Mouse (Mus musculus) MEL (cell line): ENCODE data around the gene Tmem242. TPM values are rescaled to one million over a fixed set of nuclear protein-coding genes. Genes with fewer than 3 reads are reported as not detected.

ENCODE experiments used
- DNase-seq: peaks from one replicate; pipeline ENCODE4 v3.0.0; 2011; ENCODE audit warnings: low read depth, low spot score
- H3K27ac ChIP-seq: 2 replicates; pipeline ENCODE4 v1.5.1; 2012; ENCODE audit warnings: low read depth, mild to moderate bottlenecking, control low read depth, low read length, moderate library complexity; ENCODE audit not compliant: control insufficient read depth
- H3K27me3 ChIP-seq, 2 experiments: fragments of 150-350 bp in 1 of 2; sonication (generic) in 1 of 2; 2 replicates each; pipeline ENCODE4 v1.6.1; 2012; ENCODE audit warnings: low read length in 2 of 2, mild to moderate bottlenecking in 2 of 2, improper control_type of control experiment in 1 of 2, moderate library complexity in 1 of 2; ENCODE audit not compliant: insufficient read depth in 2 of 2, control insufficient read depth in 1 of 2
- H3K36me3 ChIP-seq, 2 experiments: 2 replicates each; pipeline ENCODE4 v1.6.1; 2012 to 2014; ENCODE audit warnings: low read length in 2 of 2, improper control_type of control experiment in 1 of 2, inconsistent platforms in 1 of 2, mild to moderate bottlenecking in 1 of 2; ENCODE audit not compliant: insufficient read depth in 2 of 2, control insufficient read depth in 1 of 2
- H3K4me1 ChIP-seq, 2 experiments: fragments of 150-350 bp in 1 of 2; sonication (generic) in 1 of 2; 2 replicates each; pipeline ENCODE4 v1.6.1; 2012; ENCODE audit warnings: low read length in 2 of 2, improper control_type of control experiment in 1 of 2, mild to moderate bottlenecking in 1 of 2; ENCODE audit not compliant: insufficient read depth in 2 of 2, control insufficient read depth in 1 of 2
- H3K4me3 ChIP-seq, 2 experiments: fragments of 150-350 bp in 1 of 2; sonication (generic) in 1 of 2; 2 replicates each; pipeline ENCODE4 v1.5.1; 2012; ENCODE audit warnings: low read depth in 2 of 2, low read length in 2 of 2, mild to moderate bottlenecking in 2 of 2, moderate library complexity in 2 of 2, control low read depth in 1 of 2, improper control_type of control experiment in 1 of 2; ENCODE audit not compliant: control insufficient read depth in 1 of 2, insufficient read depth in 1 of 2
- H3K79me2 ChIP-seq: 2 replicates; pipeline ENCODE4 v1.6.1; 2012; ENCODE audit warnings: mild to moderate bottlenecking, low read length, moderate library complexity; ENCODE audit not compliant: control insufficient read depth, poor library complexity, insufficient read depth
- H3K9ac ChIP-seq: 2 replicates; pipeline ENCODE4 v1.6.1; 2012; ENCODE audit warnings: low read depth, mild to moderate bottlenecking, control low read depth, low read length, moderate library complexity; ENCODE audit not compliant: control insufficient read depth, poor library complexity, severe bottlenecking
- H3K9me3 ChIP-seq: fragments of 150-350 bp; sonication (generic); replicated peaks from 2 replicates; pipeline ENCODE4 v1.6.1; 2012; ENCODE audit warnings: mild to moderate bottlenecking, low read length, improper control_type of control experiment, moderate library complexity; ENCODE audit not compliant: insufficient read depth
- E2F4 ChIP-seq: IDR thresholded peaks from 2 replicates; pipeline ENCODE4 v1.6.1; 2011; ENCODE audit warnings: low read depth, low read length, improper control_type of control experiment, borderline replicate concordance
- GATA1 ChIP-seq: IDR thresholded peaks from 2 replicates; pipeline ENCODE4 v1.6.1; 2011; ENCODE audit warnings: low read depth, low read length, improper control_type of control experiment
- MAX ChIP-seq: IDR thresholded peaks from 2 replicates; pipeline ENCODE4 v1.6.1; 2011; ENCODE audit warnings: low read length, improper control_type of control experiment
- MXI1 ChIP-seq: IDR thresholded peaks from 2 replicates; pipeline ENCODE4 v1.6.1; 2011; ENCODE audit warnings: mild to moderate bottlenecking, low read depth, low read length, improper control_type of control experiment
- MYB ChIP-seq: IDR thresholded peaks from 2 replicates; pipeline ENCODE4 v1.6.1; 2011; ENCODE audit warnings: mild to moderate bottlenecking, low read depth, low read length, improper control_type of control experiment
- MYC ChIP-seq: IDR thresholded peaks from 2 replicates; pipeline ENCODE4 v1.6.1; 2011; ENCODE audit warnings: low read depth, mild to moderate bottlenecking, low read length, improper control_type of control experiment, moderate library complexity
- NELFE ChIP-seq: IDR thresholded peaks from 2 replicates; pipeline ENCODE4 v1.6.1; 2011; ENCODE audit warnings: low read depth, low read length, improper control_type of control experiment
- POLR2AphosphoS2 ChIP-seq: IDR thresholded peaks from 2 replicates; pipeline ENCODE4 v1.6.1; 2011; ENCODE audit warnings: low read length, improper control_type of control experiment
- RCOR1 ChIP-seq: IDR thresholded peaks from 2 replicates; pipeline ENCODE4 v1.6.1; 2012; ENCODE audit warnings: low read depth, mild to moderate bottlenecking, inconsistent platforms, low read length, improper control_type of control experiment
- SMC3 ChIP-seq: IDR thresholded peaks from 2 replicates; pipeline ENCODE4 v1.6.1; 2011; ENCODE audit warnings: low read depth, low read length, improper control_type of control experiment
- TBP ChIP-seq: IDR thresholded peaks from 2 replicates; pipeline ENCODE4 v1.8.0; 2011; ENCODE audit warnings: low read depth, low read length, improper control_type of control experiment
- ZKSCAN1 ChIP-seq: IDR thresholded peaks from 2 replicates; pipeline ENCODE4 v1.6.1; 2012; ENCODE audit warnings: low read depth, mild to moderate bottlenecking, inconsistent platforms, low read length, improper control_type of control experiment, moderate library complexity
- ZMIZ1 ChIP-seq: IDR thresholded peaks from 2 replicates; pipeline ENCODE4 v1.6.1; 2012; ENCODE audit warnings: low read depth, mild to moderate bottlenecking, inconsistent platforms, low read length, improper control_type of control experiment, moderate library complexity
- polyA plus RNA-seq, 2 experiments: library from polyadenylated mRNA; stranded (reverse) in 1 of 2; unstranded in 1 of 2; fragments of >175 nt in 1 of 2; fragments of >200 nt in 1 of 2; gene quantifications; 2 replicates each; pipeline versions ENCODE4 v1.2.1 to v1.2.4; 2012; ENCODE audit warnings: low replicate concordance in 2 of 2, low read depth in 1 of 2; ENCODE audit not compliant: insufficient read length in 2 of 2, insufficient read depth in 1 of 2, missing spikeins in 1 of 2
- total RNA-seq: library from RNA; depleted of rRNA; stranded (reverse); fragments of 300-350 nt; gene quantifications from 2 replicates; pipeline ENCODE4 v1.2.3, GENCODE M21; 2012; rRNA removed

Tmem242 gene
- total and polyA plus RNA-seq, 3 experiments = 27.0 to 49.2 TPM; not detected in 1

DNA sequence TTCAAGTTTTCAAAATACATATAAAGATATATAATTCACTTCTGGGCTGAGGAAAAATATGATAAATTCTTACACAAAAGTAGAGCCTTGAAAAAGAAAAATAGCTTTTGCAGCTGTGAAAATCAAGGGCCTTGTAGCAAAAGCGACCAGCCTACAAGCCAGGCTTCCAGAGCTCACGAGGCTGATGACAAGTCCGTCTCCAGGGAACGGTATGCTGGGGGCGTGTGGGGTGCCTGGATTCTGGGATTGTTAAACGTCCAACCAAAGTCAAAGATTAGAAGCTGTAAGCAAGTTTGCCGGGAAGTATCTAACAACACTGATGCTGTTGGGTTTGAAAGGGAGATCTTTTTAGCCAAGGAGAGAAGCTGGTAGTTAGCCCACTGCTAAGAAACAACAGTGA is 68.5 kb downstream of the Tmem242 start:
- no peaks in the 10 kb centered on the region for H3K79me2 ChIP-seq
- TF ChIP-seq SMC3 (no peak), E2F4 (no peak)
- H3K4me1 ChIP-seq = no peaks in the 10 kb centered on the region

GRCm38 (mm10) chr17:5371032-5371431 is 69.0 kb downstream of the Tmem242 start:
- Histone ChIP-seq H3K9ac (no peak overlapping the region), H3K27ac (no peak overlapping the region), H3K4me3 (no peak overlapping the region), H3K9me3 (no peaks in the 10 kb centered on the region), H3K27me3 (peaks cover 8 to 9% of the 10 kb centered on the region in 2 experiments), H3K36me3 (no peaks in the 10 kb centered on the region), H3K4me1 (no peaks in the 10 kb centered on the region), H3K79me2 (no peaks in the 10 kb centered on the region)
- no peak for TF ChIP-seq RCOR1
- TF ChIP-seq MYB = no peak
- no peak for TF ChIP-seq TBP
- TF ChIP-seq NELFE = no peak
- TF ChIP-seq MXI1 = no peak
- DNase-seq = no peak

More for the DNA sequence above, 68.5 kb downstream of the Tmem242 start:
- Histone ChIP-seq H3K9ac (no peak overlapping the region), H3K4me3 (no peak overlapping the region), H3K36me3 (no peaks in the 10 kb centered on the region), H3K9me3 (no peaks in the 10 kb centered on the region), H3K27me3 (peaks cover 8 to 9% of the 10 kb centered on the region in 2 experiments), H3K27ac (no peak overlapping the region)
- DNase-seq = no peak

DNA sequence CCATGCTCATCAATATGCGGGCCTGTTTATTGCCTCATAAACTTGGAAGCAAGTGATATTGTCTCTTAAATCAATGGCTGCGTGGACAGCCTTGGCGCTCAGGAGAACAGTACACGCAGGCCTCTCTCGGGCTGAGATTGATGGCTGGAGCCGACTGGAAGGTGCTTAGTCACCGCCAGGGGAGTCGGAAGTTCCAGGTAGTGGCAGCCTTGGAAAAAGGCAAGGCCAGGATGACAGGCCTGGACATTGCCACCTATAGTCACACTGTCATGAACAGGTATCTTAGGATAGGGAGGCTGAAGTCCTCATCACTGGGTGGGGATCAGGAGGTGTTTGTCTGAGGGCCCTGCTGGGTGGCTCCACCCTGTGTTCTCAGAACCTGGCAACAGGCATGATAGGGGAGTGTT is 74.1 kb downstream of the Tmem242 start:
- Histone ChIP-seq H3K79me2 (no peaks in the 10 kb centered on the region), H3K9ac (no peak overlapping the region), H3K9me3 (no peaks in the 10 kb centered on the region), H3K4me1 (no peaks in the 10 kb centered on the region), H3K27ac (no peak overlapping the region), H3K4me3 (no peak overlapping the region), H3K36me3 (no peaks in the 10 kb centered on the region), H3K27me3 (peaks cover under 1 to 5% of the 10 kb centered on the region in 2 experiments)
- DNase-seq = no peak
- TF ChIP-seq ZMIZ1 (no peak), RCOR1 (no peak), ZKSCAN1 (no peak), MYC (no peak), MAX (no peak), POLR2AphosphoS2 (no peak), GATA1 (no peak)

Other genes starting within 250 kb of the Tmem242 start
- 0.31 and 0.39 TPM in 2 replicates for gene Ldhal6b, start 21.5 kb downstream of the Tmem242 start, total RNA-seq
- not detected for gene Ldhal6b, start 21.5 kb downstream of the Tmem242 start, polyA plus RNA-seq
- gene Zdhhc14, start 52.3 kb upstream of the Tmem242 start, total RNA-seq = 3.0 and 3.4 TPM in 2 replicates
- 1 to 10 TPM in 1 of 2 experiments, not detected in 1; 4.9 TPM for gene Zdhhc14, start 52.3 kb upstream of the Tmem242 start, polyA plus RNA-seq